Mouse (Mus musculus) heart, embryonic 13.5 days (tissue): Measurements from ENCODE around the gene Sbf2. TPM values are rescaled to one million over a fixed set of nuclear protein-coding genes. Genes with fewer than 3 reads are reported as not detected.
A peak's percentile ranks its signal among the peaks of the same experiment; 100 is the strongest.

ENCODE experiments used
- ATAC-seq: fragments of 200-750 bp; cut with Nextera tagmentation; 2 replicates; pipeline ENCODE4 v1.8.0; 2017; ENCODE audit warnings: moderate TSS enrichment; ENCODE audit not compliant: insufficient number of reproducible peaks, low FRiP score, low TSS enrichment; ENCODE audit errors: extremely low read depth
- H3K27ac ChIP-seq: fragments of 300-500 bp; sonication (generic); replicated peaks from 2 replicates; pipeline ENCODE4 v1.5.1; 2015; ENCODE audit warnings: moderate library complexity, mild to moderate bottlenecking, inconsistent platforms
- H3K27me3 ChIP-seq: fragments of 300-500 bp; sonication (generic); replicated peaks from 2 replicates; pipeline ENCODE4 v1.6.1; 2015; ENCODE audit warnings: mild to moderate bottlenecking, inconsistent platforms
- H3K36me3 ChIP-seq: fragments of 300-500 bp; sonication (generic); 2 replicates; pipeline ENCODE4 v1.6.1; 2015; ENCODE audit warnings: mild to moderate bottlenecking, inconsistent platforms
- H3K4me1 ChIP-seq: fragments of 300-500 bp; sonication (generic); 2 replicates; pipeline ENCODE4 v1.6.1; 2015; ENCODE audit warnings: inconsistent platforms
- H3K4me2 ChIP-seq: fragments of 300-500 bp; sonication (generic); 2 replicates; pipeline ENCODE4 v1.6.1; 2015; ENCODE audit warnings: inconsistent platforms, mild to moderate bottlenecking, moderate library complexity
- H3K4me3 ChIP-seq: fragments of 300-500 bp; sonication (generic); 2 replicates; pipeline ENCODE4 v1.5.1; 2015; ENCODE audit warnings: moderate library complexity, mild to moderate bottlenecking, inconsistent platforms
- H3K9ac ChIP-seq: fragments of 300-500 bp; sonication (generic); 2 replicates; pipeline ENCODE4 v1.6.1; 2015; ENCODE audit warnings: inconsistent platforms, mild to moderate bottlenecking, moderate library complexity
- H3K9me3 ChIP-seq: fragments of 300-500 bp; sonication (generic); 2 replicates; pipeline ENCODE4 v1.6.1; 2016; ENCODE audit warnings: inconsistent platforms
- WGBS: fragments of 180-500 bp; shearing (Covaris S2); methylation state at CpG from one replicate; pipeline ENCODE4 v1.1.7; 2015; ENCODE audit warnings: mixed read lengths; 5-methylcytosine and 5-hydroxymethylcytosine counted together
- polyA plus RNA-seq: library from polyadenylated mRNA; unstranded; fragments of >200 nt; fragmentation: Nextera tagmentation; extraction: Ambion mirVana; gene quantifications from 2 replicates; pipeline ENCODE4 v1.2.1, GENCODE M21; 2015

The Sbf2 gene
- 25.7 and 26.6 TPM in 2 replicates for polyA plus RNA-seq

DNA sequence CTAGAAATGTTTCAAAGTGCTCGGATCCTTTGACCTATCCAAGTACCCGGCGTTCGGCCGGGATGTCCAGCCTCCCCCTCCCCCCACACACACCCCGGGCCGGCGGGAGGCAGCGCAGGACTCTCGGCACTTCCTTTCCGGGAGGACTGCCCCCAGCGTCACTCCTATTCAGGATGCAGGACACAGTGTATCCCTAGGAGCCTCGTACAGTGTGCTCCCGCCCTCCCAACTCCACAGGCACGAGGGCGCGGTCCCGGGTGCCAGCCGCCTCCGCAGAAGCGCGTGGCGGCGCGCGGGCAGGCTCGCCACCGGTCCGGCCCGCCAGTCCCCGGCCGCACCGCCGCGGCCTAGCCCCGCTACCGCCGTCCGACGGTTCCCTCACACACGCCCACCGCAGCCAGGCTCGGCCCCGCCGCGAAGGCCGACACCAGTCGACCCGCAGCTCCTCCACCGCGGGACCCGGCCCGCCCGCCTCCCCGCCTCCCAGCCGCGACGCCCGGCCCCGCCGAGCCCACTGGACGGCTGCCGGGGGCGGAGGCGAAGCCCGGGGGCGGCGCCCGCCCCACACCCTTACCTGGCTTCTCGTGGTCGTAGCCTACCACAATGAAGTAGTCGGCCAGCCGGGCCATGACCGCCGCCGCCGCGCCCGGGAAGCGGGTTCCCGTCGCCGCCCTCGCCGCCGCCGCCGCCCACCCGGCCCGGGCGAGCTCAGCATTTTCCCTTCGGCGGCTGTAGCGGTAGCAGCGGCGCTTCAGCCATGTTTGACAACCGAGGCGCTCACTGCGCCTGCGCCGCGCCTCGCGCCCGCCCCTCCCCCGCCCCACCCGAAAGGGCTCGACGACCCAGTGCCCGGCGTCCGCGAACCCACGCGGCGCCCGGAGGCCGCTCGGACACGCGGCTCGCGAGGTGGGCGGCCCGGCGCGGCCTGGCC is at the start of gene Sbf2:
Gene Sbf2 (minus strand): TSS at position 790 of the 931 bp plus-strand sequence.
- no peaks in the 10 kb centered on the region for H3K9me3 ChIP-seq
- H3K9ac ChIP-seq: peak within 1 kb of the TSS; percentile 97
- peak; percentile 81 for ATAC-seq
- peak within 1 kb of the TSS; percentile 78 for H3K4me2 ChIP-seq
- WGBS: under 1% methylated on average over 97 of the region's 127 CpGs
- peaks cover 46% of the 10 kb centered on the region for H3K4me1 ChIP-seq
- 0 out of 2 replicates have a peak, but pooled peaks cover 4% of the 10 kb centered on the region for H3K27me3 ChIP-seq
- peak within 1 kb of the TSS; percentile 92 for H3K4me3 ChIP-seq
- H3K27ac ChIP-seq: peak within 1 kb of the TSS; percentile 98
- H3K36me3 ChIP-seq: no peaks in the 10 kb centered on the region

GRCm38 (mm10) chr7:110658378-110658928 is 43.7 kb upstream of the Sbf2 start:
- no peak for ATAC-seq
- Histone ChIP-seq H3K9me3 (peaks cover 6% of the 10 kb centered on the region; the same call in 1 of the 2 replicates), H3K36me3 (no peaks in the 10 kb centered on the region), H3K4me1 (peaks cover 17% of the 10 kb centered on the region), H3K9ac (no peak overlapping the region), H3K27ac (no peak overlapping the region), H3K27me3 (no peaks in the 10 kb centered on the region), H3K4me3 (no peak overlapping the region), H3K4me2 (no peak overlapping the region)
- WGBS: 42% methylated on average over 3 of the region's 3 CpGs

GRCm38 (mm10) chr7:110655966-110656365 is 41.2 kb upstream of the Sbf2 start:
- Histone ChIP-seq H3K4me3 (no peak overlapping the region), H3K4me1 (peaks cover 17% of the 10 kb centered on the region), H3K9me3 (no peaks in the 10 kb centered on the region), H3K36me3 (no peaks in the 10 kb centered on the region), H3K27ac (peak overlapping the region; percentile 20; the same call in 1 of the 2 replicates), H3K9ac (no peak overlapping the region), H3K27me3 (no peaks in the 10 kb centered on the region), H3K4me2 (no peak overlapping the region)
- ATAC-seq: no peak
- 36% methylated on average over 6 of the region's 6 CpGs for WGBS

GRCm38 (mm10) chr7:110655230-110655629 is 40.5 kb upstream of the Sbf2 start:
- no peak overlapping the region for H3K4me2 ChIP-seq
- H3K27me3 ChIP-seq: no peaks in the 10 kb centered on the region
- no peaks in the 10 kb centered on the region for H3K9me3 ChIP-seq
- H3K36me3 ChIP-seq: no peaks in the 10 kb centered on the region
- no peak overlapping the region for H3K9ac ChIP-seq
- 0 out of 2 replicates have a peak overlapping the region, but pooled peaks have one; percentile 20 for H3K27ac ChIP-seq
- H3K4me1 ChIP-seq: peaks cover 20% of the 10 kb centered on the region
- H3K4me3 ChIP-seq: no peak overlapping the region
- WGBS: 71% methylated on average over 3 of the region's 3 CpGs
- no peak for ATAC-seq

DNA sequence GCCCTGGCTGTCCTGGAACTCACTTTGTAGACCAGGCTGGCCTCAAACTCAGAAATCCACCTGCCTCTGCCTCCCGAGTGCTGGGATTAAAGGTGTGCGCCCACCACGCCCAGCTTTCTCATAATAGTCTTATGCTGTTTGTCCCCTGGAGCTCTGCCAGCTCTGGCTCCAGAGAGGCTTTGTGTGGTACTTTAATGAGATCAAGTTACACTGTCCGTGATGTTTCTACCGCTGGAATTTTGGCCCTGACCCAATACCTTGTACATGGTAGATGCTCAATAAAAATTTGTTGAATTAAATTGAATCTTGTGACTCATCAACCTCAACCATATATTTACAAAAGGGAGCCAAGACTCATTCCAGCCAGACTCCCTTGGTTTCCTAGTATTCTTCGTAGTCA is 36.4 kb upstream of the Sbf2 start:
- Histone ChIP-seq H3K9me3 (peaks cover 6% of the 10 kb centered on the region; the same call in 1 of the 2 replicates), H3K36me3 (peaks cover 4% of the 10 kb centered on the region; the same call in 1 of the 2 replicates), H3K9ac (no peak overlapping the region), H3K4me3 (no peak overlapping the region), H3K27me3 (no peaks in the 10 kb centered on the region), H3K4me2 (no peak overlapping the region), H3K27ac (no peak overlapping the region), H3K4me1 (peaks cover 39% of the 10 kb centered on the region)
- WGBS: 53% methylated on average over 6 of the region's 6 CpGs
- no peak; the same call in 1 of the 2 replicates for ATAC-seq

GRCm38 (mm10) chr7:110650491-110650890 is 35.8 kb upstream of the Sbf2 start:
- WGBS: 42% methylated on average over 4 of the region's 4 CpGs
- peaks cover 33% of the 10 kb centered on the region for H3K4me1 ChIP-seq
- no peak overlapping the region for H3K27ac ChIP-seq
- H3K9me3 ChIP-seq: peaks cover 6% of the 10 kb centered on the region; the same call in 1 of the 2 replicates
- H3K27me3 ChIP-seq: no peaks in the 10 kb centered on the region
- H3K4me3 ChIP-seq: no peak overlapping the region
- no peak overlapping the region for H3K4me2 ChIP-seq
- H3K9ac ChIP-seq: no peak overlapping the region
- peaks cover 4% of the 10 kb centered on the region; the same call in 1 of the 2 replicates for H3K36me3 ChIP-seq
- ATAC-seq: no peak

DNA sequence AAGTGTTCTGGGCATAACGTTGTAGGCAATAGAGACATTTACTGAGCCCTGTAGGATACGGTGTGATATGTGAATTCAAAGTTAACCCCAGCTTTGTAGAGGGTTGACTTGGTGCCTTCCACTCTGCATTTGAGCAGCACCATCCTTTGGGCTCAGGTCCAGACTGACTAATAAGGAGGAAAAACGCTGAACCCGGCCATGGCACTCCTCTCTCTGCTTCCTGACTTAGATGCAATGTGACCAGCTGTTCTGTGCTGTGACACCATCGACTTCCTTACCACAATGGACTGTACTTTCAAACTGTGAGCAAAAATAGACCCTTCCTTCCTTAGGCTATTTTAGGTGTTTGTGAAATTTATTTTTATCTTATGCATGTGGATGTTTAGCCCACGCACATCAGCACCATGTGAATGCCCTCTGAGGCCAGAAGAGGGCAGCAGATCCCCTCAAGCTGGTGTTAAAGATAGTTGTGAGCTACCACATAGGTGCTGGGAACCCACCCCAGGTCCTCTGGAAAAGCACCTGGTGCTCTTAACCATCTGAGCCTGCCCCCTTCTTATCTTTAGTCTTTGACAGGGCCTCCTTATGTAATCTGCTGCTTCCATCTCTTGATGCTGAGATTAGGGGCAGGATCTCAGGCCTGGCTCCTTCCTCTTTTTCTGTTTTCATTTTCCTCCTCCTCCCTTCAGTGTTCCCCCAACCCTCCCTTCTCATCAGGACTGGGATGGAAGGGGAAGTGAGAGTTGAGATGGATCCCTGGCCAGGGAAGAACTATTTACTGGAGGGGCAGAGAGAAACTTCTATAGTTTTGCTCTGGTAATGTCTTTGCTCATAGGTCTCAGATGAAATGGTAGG is 34.6 kb upstream of the Sbf2 start:
- Histone ChIP-seq H3K27me3 (no peaks in the 10 kb centered on the region), H3K4me1 (peaks cover 32% of the 10 kb centered on the region), H3K4me2 (no peak overlapping the region), H3K9ac (no peak overlapping the region), H3K36me3 (peaks cover 4% of the 10 kb centered on the region; the same call in 1 of the 2 replicates), H3K9me3 (peaks cover 6% of the 10 kb centered on the region; the same call in 1 of the 2 replicates), H3K27ac (0 out of 2 replicates have a peak overlapping the region, but pooled peaks have one; percentile 49), H3K4me3 (no peak overlapping the region)
- no peak for ATAC-seq
- WGBS: 77% methylated on average over 6 of the region's 6 CpGs

GRCm38 (mm10) chr7:110648455-110649085 is 33.8 kb upstream of the Sbf2 start:
- peak overlapping the region; percentile 49 for H3K27ac ChIP-seq
- peaks cover 35% of the 10 kb centered on the region for H3K4me1 ChIP-seq
- no peak overlapping the region for H3K4me3 ChIP-seq
- WGBS: 37% methylated on average over 13 of the region's 13 CpGs
- peak overlapping the region; percentile 4; the same call in 1 of the 2 replicates for H3K4me2 ChIP-seq
- peaks cover 6% of the 10 kb centered on the region; the same call in 1 of the 2 replicates for H3K9me3 ChIP-seq
- peaks cover 4% of the 10 kb centered on the region; the same call in 1 of the 2 replicates for H3K36me3 ChIP-seq
- 0 out of 2 replicates have a peak overlapping the region, but pooled peaks have one; percentile 21 for H3K9ac ChIP-seq
- no peak for ATAC-seq
- no peaks in the 10 kb centered on the region for H3K27me3 ChIP-seq

DNA sequence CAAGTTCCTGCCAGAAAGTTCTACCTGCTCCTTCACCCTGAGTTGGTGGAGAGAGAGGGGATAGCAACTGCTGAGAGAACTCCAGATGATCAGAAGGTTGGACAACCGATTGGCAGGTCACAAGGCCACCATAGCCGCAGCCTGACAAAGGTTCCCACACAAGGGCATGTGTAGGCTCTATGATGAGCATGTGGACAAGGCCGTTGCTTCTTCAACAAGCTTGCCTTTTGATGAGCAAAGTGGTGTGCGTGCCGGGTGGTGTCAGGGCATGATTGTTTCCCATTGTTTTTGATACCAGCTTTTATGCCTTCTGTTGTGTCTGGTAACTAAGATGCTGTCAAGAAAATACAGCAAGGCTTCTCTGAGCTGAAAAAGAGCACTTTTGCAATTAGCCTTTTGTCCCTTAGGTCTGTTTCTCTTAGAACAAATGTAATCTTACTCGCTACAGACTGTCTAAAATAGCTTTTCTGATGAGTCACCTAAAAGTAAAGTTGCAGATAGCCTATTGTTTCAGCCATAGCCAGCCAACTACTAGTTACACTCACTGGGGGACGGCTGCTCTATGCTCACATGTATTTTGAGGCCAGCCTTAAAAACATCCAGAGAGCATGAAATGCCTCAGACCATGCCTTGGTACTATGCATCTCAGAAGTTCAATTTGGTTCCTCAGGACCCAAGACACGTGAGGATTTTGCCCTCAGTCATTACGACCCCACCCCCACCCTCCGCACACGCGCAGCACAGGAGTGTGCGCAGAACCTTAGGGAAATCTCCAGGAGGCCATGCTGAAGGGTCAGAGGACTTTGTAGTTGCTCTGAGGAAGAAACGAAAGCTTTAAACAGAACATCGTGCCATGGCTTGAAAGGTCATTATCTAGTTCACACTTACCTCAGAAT is 33.1 kb upstream of the Sbf2 start:
- Histone ChIP-seq H3K9ac (no peak overlapping the region), H3K27me3 (no peaks in the 10 kb centered on the region), H3K4me2 (peak overlapping the region; percentile 4; the same call in 1 of the 2 replicates), H3K9me3 (peaks cover 6% of the 10 kb centered on the region; the same call in 1 of the 2 replicates), H3K36me3 (peaks cover 4% of the 10 kb centered on the region; the same call in 1 of the 2 replicates), H3K4me3 (no peak overlapping the region), H3K27ac (peak overlapping the region; percentile 49; the same call in 1 of the 2 replicates), H3K4me1 (peaks cover 41% of the 10 kb centered on the region)
- 60% methylated on average over 15 of the region's 15 CpGs for whole genome bisulfite sequencing
- ATAC-seq: no peak
